9 mouse cellular contexts compared by ENCODE assay signal in the genomic region with DNA sequence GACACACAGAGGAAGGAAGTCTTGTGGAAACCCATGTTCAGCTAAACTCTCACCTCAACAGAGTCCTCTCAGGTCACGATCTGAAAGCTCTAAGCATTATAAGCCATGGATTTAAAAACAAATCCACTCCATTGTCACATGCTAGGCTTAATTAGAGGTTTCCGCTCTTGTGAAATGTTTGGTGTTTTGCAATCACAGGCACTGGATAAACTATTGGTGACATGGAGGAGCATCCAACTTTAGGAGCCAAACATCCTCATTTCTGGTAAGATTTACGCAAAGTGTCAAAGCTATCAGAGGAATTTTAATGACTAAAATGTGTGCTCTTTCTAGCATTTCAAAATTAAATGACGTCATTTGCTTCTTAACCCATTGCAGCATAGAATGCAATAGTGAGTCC.
DNase-seq lines count a peak whose midpoint lies in the region; ATAC-seq lines count a peak whose summit lies in the region.
"Had no signal": no experiment of that assay in that cellular context is flagged by ENCODE, and none has a peak within 500 bp of the region (broad histone marks: within the 10 kb centered on the region; RNA-seq: fewer than 3 reads in every experiment).

No protein-coding gene starts in this region.

- H3K9ac ChIP-seq in forebrain, embryonic 12.5 days: no peak overlapping the region
- H3K9ac ChIP-seq in forebrain, embryonic 16.5 days (replicated peaks; ENCODE audit: low read depth, low read length): no peak overlapping the region
- no peak overlapping the region for H3K9ac ChIP-seq in limb, embryonic 15.5 days

- H3K9me3 ChIP-seq in forebrain, embryonic 12.5 days: no peaks in the 10 kb centered on the region
- no peaks in the 10 kb centered on the region for H3K9me3 ChIP-seq in forebrain, embryonic 16.5 days (ENCODE audit: control insufficient read depth, low read length)
- no peaks in the 10 kb centered on the region for H3K9me3 ChIP-seq in limb, embryonic 15.5 days

- peak overlapping the region; percentile 73; the same call in 1 of the 2 replicates for H3K27ac ChIP-seq in forebrain, embryonic 12.5 days
- H3K27ac ChIP-seq in forebrain, embryonic 16.5 days (ENCODE audit: low read length): no peak overlapping the region
- H3K27ac ChIP-seq in limb, embryonic 15.5 days: peak overlapping the region; percentile 84

- ATAC-seq in forebrain, embryonic 12.5 days (ENCODE audit: low FRiP score): no peak
- no peak; the same call in 1 of the 2 replicates for ATAC-seq in forebrain, embryonic 16.5 days
- ATAC-seq in limb, embryonic 15.5 days (ENCODE audit: insufficient number of reproducible peaks, low FRiP score, low TSS enrichment, low read depth): no peak
- ATAC-seq in megakaryocyte-erythroid progenitor cell, adult 5-6 weeks (replicated peaks; ENCODE audit: low FRiP score, low TSS enrichment, poor library complexity, severe bottlenecking): no peak
- no peak for ATAC-seq in erythroblast, adult 5-6 weeks (replicated peaks; ENCODE audit: low FRiP score, poor library complexity, severe bottlenecking)

- H3K4me1 ChIP-seq in forebrain, embryonic 12.5 days: peaks cover 18% of the 10 kb centered on the region
- H3K4me1 ChIP-seq in forebrain, embryonic 16.5 days (replicated peaks; ENCODE audit: control insufficient read depth, insufficient read depth, low read length): peaks cover 17% of the 10 kb centered on the region
- peaks cover 28% of the 10 kb centered on the region for H3K4me1 ChIP-seq in limb, embryonic 15.5 days

- peaks cover 45% of the 10 kb centered on the region for H3K27me3 ChIP-seq in forebrain, embryonic 12.5 days
- peaks cover 11% of the 10 kb centered on the region; the same call in 1 of the 2 replicates for H3K27me3 ChIP-seq in forebrain, embryonic 16.5 days (replicated peaks; ENCODE audit: control insufficient read depth, insufficient read depth, low read length)
- H3K27me3 ChIP-seq in limb, embryonic 15.5 days: no peaks in the 10 kb centered on the region

- no peak overlapping the region for H3K4me2 ChIP-seq in forebrain, embryonic 12.5 days
- no peak overlapping the region for H3K4me2 ChIP-seq in forebrain, embryonic 16.5 days (ENCODE audit: low read length)
- H3K4me2 ChIP-seq in limb, embryonic 15.5 days: no peak overlapping the region

- H3K4me3 ChIP-seq in forebrain, embryonic 12.5 days (replicated peaks): no peak overlapping the region
- H3K4me3 ChIP-seq in forebrain, embryonic 16.5 days (replicated peaks; ENCODE audit: low read length): no peak overlapping the region
- H3K4me3 ChIP-seq in limb, embryonic 15.5 days: no peak overlapping the region

- H3K36me3 ChIP-seq in forebrain, embryonic 12.5 days (replicated peaks): no peaks in the 10 kb centered on the region
- no peaks in the 10 kb centered on the region for H3K36me3 ChIP-seq in forebrain, embryonic 16.5 days (ENCODE audit: control insufficient read depth, insufficient read depth)
- no peaks in the 10 kb centered on the region for H3K36me3 ChIP-seq in limb, embryonic 15.5 days

- WGBS in forebrain, embryonic 12.5 days: 53% methylated on average over 4 of the region's 4 CpGs
- WGBS in forebrain, embryonic 16.5 days: 41% methylated on average over 4 of the region's 4 CpGs
- 38% methylated on average over 4 of the region's 4 CpGs for WGBS in limb, embryonic 15.5 days

- peak; percentile 18 for DNase-seq in 3T3-L1 (ENCODE audit: low read depth, low spot score)
- DNase-seq in gonadal fat pad, adult 2 months (ENCODE audit: low read depth): peak; percentile 94
- DNase-seq in adrenal gland, postnatal 14 days: no peak
- DNase-seq: adrenal gland, postnatal 25 days had no signal
